Mouse (Mus musculus): Measurements from ENCODE around the gene Dnaja4.

Dnaja4 gene

DNA sequence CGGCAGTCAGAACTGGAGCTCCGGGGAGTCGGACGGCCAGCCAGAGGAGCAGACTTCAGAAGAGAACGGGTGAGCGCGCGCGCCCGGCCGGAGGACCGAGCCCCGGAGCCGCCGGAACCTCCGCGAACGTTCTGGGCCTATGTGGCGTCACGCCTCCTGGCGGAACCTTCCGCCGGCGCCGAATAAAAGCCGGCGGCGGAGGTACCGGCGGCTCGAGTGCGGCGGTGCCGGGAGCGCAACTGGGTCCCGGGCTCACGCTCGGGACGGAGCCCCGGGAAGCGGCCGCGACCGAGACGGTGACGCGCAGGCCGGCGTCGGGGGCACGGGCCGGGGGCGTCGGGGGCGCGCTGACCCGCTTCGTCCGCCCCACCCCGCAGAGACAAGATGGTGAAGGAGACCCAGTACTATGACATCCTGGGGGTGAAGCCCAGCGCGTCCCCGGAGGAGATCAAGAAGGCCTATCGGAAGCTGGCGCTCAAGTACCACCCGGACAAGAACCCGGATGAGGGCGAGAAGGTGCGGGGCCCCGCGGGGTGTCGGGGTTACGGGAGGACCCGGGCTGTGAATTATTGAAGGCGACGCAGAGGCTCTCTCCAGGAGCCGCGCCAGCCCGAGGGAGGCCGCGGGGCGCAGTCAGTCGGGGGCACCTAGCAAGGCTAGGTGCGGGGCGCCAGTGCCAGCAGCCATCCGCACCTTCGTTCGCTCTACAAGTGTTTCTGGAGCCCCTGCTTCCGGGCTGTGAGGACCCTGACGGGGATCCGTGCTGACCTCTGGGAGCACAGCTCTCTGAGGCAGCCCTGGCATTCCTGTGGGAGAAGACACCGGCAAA, 886 bp downstream of the Dnaja4 start:
- peak; percentile 45 to 79 for DNase-seq (ENCODE audit: low spot score in 2 of 2)

DNA sequence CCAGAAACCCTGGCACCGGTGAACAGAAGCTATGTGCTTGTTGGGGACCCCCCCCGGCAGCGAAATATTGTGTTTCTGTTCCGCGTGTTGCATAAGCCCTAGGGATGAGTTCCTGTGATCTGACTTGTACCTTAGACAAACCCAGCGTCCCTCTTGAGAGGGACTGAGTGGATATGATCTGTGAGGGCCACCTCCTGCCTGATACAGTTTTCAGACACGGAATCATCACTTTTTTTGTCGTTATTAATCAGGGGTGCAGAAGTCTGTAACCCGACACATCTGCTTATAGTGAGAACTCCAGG, 1.5 kb downstream of the Dnaja4 start:
- DNase-seq (ENCODE audit: low spot score in 2 of 2): no peak

DNA sequence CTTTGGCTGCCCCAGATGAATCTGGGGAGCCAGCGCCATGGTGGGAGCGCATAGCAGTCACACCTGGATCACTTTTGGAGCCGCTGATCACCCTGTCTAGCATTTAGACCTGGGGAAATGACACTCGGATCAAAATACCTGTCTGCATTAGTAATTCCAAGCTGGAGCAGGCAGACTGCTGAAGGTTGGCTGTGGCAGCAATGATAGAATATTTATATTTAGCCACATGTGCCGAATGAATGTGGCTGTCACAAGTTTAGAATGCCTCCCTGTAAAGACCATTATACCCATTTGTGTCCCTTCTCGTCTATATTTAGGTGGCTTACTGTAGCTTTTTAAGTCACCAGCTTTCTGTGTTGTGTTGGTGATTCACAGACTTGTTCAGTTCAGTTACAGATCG, 2.1 kb downstream of the Dnaja4 start:
- no peak for DNase-seq (ENCODE audit: low spot score in 2 of 2)

DNA sequence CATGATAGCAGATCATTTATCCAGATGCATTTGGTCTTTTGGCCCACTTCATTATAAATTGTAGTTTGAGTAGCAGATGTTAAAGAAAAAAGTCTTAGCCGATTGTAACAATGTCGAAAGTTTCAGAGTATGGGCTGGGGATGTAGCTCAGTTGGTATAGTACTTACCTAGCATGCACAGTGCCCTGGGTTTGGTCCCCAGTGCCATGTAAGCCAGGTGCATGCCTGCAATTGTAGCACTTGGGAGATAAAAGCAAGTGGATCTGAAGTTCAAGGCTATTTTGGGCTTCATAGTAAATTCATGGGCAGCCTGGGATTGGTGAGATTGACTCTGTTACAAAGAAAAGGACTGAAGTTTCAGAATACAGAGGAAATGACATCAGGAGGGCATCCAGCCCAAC, 3.9 kb downstream of the Dnaja4 start:
- DNase-seq (ENCODE audit: low spot score in 2 of 2): no peak

GRCm38 (mm10) chr9:54704361-54704760, 5.7 kb downstream of the Dnaja4 start:
- no peak for DNase-seq (ENCODE audit: low spot score in 2 of 2)

- no peak for DNase-seq (ENCODE audit: low spot score in 2 of 2)
These were observed 6.9 kb downstream of the Dnaja4 start for GRCm38 (mm10) chr9:54705561-54705960.

DNA sequence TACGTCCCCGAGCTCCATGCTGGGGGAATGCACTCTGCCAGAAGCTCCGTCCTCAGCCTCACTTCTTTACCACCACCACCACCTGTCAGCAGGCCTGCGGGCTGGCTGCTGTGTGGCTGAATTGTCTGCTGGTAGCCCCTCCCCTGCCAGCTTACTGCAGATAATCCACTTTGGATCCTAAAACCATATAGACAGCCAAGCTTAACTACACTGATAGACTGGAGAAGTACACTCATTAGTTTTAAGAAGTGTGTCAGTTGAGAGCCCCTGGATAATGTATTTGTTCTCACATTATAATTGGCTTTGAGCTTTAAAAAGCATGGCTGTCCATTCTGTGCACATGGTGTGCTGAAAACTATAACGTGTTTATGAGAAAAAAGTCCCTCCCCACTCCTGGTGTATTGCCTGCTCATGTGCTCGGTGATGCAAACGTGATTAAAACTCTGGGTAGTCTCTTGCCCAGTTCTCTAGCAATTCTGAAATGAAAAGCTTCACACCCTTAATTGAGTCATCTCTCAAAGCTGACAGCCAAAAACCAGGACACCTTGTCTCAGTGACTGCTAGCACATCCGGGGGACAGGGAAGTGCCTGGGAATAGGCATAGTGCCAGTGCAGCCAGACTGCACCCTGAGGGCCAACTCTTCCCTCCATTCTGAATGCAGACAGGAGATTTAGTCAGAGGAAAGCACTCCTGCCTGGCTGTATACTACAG, 8.8 kb downstream of the Dnaja4 start:
- DNase-seq (ENCODE audit: low spot score in 2 of 2): no peak

DNA sequence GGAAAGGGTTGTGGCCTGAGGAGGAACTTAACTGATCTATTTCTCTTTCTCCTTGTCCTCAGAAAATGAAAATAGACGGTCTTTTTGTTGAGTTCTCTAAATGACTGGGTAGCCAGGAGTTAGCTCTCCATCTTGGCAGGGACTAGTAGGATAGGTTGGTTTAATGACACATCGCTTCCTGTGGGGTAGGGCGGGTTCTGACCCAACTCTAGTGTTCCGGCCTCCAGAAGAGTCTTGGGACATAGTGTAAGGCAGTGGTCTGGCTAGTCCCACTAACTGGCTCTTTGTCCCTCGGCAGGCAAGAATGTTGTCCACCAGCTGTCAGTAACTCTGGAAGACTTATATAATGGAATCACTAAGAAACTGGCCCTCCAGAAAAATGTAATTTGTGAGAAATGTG, 9.4 kb downstream of the Dnaja4 start:
- no peak for DNase-seq (ENCODE audit: low spot score in 2 of 2)

GRCm38 (mm10) chr9:54715776-54716175, 17.1 kb downstream of the Dnaja4 start:
- DNase-seq (ENCODE audit: low spot score in 2 of 2): no peak

DNA sequence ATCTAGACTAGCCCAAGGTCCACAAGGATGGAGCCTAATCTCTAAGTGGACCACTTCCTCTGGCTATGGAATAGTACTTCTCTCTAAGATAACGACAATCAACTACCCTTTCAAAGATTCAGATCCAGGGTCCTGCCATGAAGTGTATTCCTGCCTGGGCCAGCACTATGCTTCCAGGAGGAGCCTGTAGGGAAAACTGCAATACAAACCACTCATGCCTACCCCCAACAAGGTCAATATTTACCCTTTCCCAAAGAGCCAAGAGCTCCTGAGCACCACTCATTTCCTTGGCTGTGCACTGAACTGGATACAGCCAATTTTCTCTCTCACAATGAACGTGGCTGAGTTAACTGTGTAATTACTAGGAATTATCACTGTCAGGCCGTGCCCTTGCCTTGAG, 18.9 kb downstream of the Dnaja4 start:
- DNase-seq (ENCODE audit: low spot score in 2 of 2): no peak

GRCm38 (mm10) chr9:54722156-54722555, 23.5 kb downstream of the Dnaja4 start:
- no peak for DNase-seq (ENCODE audit: low spot score in 2 of 2)

DNA sequence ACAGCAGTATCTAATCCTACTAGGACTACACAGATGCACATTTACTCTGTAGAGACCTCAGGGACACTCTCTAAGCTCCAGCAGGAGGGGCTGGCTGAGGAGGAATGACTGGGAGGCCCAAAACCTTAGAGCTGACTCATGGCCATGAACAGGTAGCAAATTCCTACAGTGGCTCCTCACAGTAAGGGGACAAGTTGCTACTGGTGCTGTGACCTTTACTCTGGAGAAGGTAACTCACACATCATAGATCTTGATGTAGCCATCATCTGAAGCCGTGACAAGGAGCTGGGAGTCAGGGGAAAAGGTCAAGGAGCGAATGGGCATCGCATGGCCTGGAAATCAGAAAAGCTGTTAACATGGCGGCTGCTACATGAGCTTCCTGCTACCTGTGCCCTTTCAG, 23.9 kb downstream of the Dnaja4 start:
- no peak for DNase-seq (ENCODE audit: low spot score in 2 of 2)

DNA sequence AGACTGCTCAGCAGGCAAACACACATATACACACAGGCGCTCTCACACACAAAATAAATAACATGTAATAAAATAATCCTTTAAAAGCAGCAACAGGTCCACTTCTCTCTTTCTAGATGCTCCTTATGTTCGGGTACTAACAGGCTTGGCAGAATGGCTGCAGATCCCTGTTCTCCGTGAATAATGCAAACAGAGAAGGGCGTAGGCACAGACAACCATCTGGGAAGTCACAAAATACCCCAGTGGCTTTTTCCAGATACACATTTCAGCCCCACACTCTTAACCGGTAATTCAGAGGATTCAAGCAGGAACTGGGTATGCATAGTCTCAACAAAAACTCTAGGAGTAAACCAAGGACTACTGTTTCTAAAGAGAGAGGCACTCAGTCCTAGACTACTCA, 27.6 kb downstream of the Dnaja4 start:
- DNase-seq (ENCODE audit: low spot score in 2 of 2): no peak

GRCm38 (mm10) chr9:54732122-54732521, 33.4 kb downstream of the Dnaja4 start:
- DNase-seq (ENCODE audit: low spot score in 2 of 2): no peak

GRCm38 (mm10) chr9:54733921-54734638, 35.4 kb downstream of the Dnaja4 start, which contains the start of gene Wdr61:
Gene Wdr61, minus strand, starts transcription at chr9:54734519.
- DNase-seq (ENCODE audit: low spot score in 2 of 2): peak; percentile 95 to 98

- DNase-seq (ENCODE audit: low spot score in 2 of 2): no peak
These were observed 36.1 kb downstream of the Dnaja4 start for GRCm38 (mm10) chr9:54734639-54735252.

DNA sequence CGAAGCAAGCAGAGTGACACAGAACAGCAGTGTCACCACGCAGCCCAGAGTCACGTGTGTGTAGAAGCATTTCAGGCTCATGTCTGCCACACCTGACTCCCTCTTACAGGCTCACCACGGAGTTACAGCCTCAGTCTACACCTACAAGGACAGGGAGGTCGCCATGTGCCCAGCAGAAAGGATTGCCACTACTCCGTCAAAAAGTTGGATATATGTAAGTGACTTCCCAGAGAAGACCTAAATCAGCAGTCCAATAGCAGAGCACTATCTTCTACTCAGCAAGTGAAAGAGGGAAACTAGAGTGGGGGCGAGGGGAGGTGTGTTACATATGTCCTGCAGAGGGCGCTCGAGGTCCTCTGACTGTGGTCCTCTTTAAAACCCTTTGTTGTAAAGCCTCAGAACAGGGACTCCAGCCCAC, 37.6 kb downstream of the Dnaja4 start:
- DNase-seq (ENCODE audit: low spot score in 2 of 2): peak in 1 of 2 experiments; percentile 39

DNA sequence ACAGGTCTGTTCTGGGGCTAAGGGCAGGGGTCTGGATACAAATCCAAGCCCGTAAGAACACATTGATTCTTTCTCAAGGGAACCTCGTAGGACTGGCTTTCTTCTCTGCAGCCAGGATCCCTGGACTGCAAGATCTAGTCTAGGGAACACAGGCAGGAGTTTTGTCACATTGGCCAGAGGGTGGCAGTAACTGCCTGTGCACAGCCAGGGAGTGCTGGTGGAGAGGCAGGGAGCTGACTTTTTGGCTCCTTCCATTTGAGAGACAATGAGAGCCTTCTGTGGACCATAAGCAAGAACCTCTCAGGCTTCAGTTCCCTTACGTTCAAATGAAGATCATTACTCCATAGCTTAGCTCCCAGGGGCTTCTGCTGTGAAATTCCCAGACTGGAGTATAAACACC, 39.7 kb downstream of the Dnaja4 start:
- DNase-seq (ENCODE audit: low spot score in 2 of 2): peak in 1 of 2 experiments; percentile 62

DNA sequence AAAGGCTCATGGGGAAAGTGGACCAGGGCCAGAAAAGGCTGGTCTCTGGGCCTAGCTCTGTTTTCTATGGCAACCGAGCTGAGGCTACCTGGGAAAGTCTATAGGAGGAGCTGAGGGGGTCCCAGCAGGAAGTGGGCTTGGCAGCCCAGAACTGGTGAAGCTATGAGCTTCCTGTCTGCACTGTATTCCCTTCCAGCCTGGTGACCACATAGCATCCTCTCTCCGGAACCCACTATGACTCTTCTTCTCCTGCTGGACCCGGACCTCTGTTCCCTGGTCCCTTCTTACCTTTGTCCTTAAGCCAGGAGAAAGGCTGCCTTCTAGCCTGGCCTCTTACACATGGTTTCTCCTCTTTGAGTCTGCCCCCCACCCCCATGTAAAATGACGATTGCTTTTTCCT, 45.2 kb downstream of the Dnaja4 start:
- DNase-seq (ENCODE audit: low spot score in 2 of 2): no peak

GRCm38 (mm10) chr9:54745740-54746370, 47.2 kb downstream of the Dnaja4 start:
- no peak for DNase-seq (ENCODE audit: low spot score in 2 of 2)

GRCm38 (mm10) chr9:54750215-54750981, 51.7 kb downstream of the Dnaja4 start:
- no peak for DNase-seq (ENCODE audit: low spot score in 2 of 2)

Data from cerebellum, postnatal 4 days (tissue).